Mouse (Mus musculus): Measurements from ENCODE around the gene Mef2c. TPM values are rescaled to one million over a fixed set of nuclear protein-coding genes. Genes with fewer than 3 reads are reported as not detected.

The Mef2c gene
- polyA plus RNA-seq, 1 experiment from 2014 or later, result 25.0 TPM

- H3K4me2 ChIP-seq (ENCODE audit: low read length), result peak overlapping the region; percentile 40
- H3K9ac ChIP-seq (replicated peaks; ENCODE audit: low read length), result no peak overlapping the region
- 57% methylated on average over 7 of the region's 7 CpGs for WGBS
- DNase-seq (peak; percentile 19), ATAC-seq (ENCODE audit: low FRiP score, low TSS enrichment) (0 out of 2 replicates have a peak, but pooled peaks have one; percentile 7)
- no peak overlapping the region for H3K27ac ChIP-seq (replicated peaks; ENCODE audit: low read depth, low read length)
- H3K4me1 ChIP-seq (ENCODE audit: control insufficient read depth, insufficient read depth, low read length), result no peaks in the 10 kb centered on the region
- H3K27me3 ChIP-seq (ENCODE audit: control insufficient read depth, insufficient read depth, low read length), result no peaks in the 10 kb centered on the region
- H3K36me3 ChIP-seq (ENCODE audit: control insufficient read depth, insufficient read depth, low read length), result no peaks in the 10 kb centered on the region
- H3K4me3 ChIP-seq (replicated peaks; ENCODE audit: low read depth, low read length), result no peak overlapping the region
- no peaks in the 10 kb centered on the region for H3K9me3 ChIP-seq (ENCODE audit: control insufficient read depth, low read length)
Measured at GRCm38 (mm10) chr13:83661166-83661565, 157.3 kb downstream of the Mef2c start.

- no peaks in the 10 kb centered on the region for H3K9me3 ChIP-seq (ENCODE audit: control insufficient read depth, low read length)
- H3K27me3 ChIP-seq (ENCODE audit: control insufficient read depth, insufficient read depth, low read length), result no peaks in the 10 kb centered on the region
- no peaks in the 10 kb centered on the region for H3K36me3 ChIP-seq (ENCODE audit: control insufficient read depth, insufficient read depth, low read length)
- ATAC-seq (ENCODE audit: low FRiP score, low TSS enrichment) (no peak), DNase-seq (peak; percentile 44)
- H3K9ac ChIP-seq (replicated peaks; ENCODE audit: low read length), result no peak overlapping the region
- H3K4me1 ChIP-seq (ENCODE audit: control insufficient read depth, insufficient read depth, low read length), result no peaks in the 10 kb centered on the region
- H3K4me2 ChIP-seq (ENCODE audit: low read length), result no peak overlapping the region
- H3K27ac ChIP-seq (replicated peaks; ENCODE audit: low read depth, low read length), result no peak overlapping the region
- H3K4me3 ChIP-seq (replicated peaks; ENCODE audit: low read depth, low read length), result no peak overlapping the region
- WGBS, result 49% methylated on average over 14 of the region's 14 CpGs
Measured at GRCm38 (mm10) chr13:83662089-83662551, 158.3 kb downstream of the Mef2c start.

GRCm38 (mm10) chr13:83666179-83666578 lies 162.3 kb downstream of the Mef2c start:
- ATAC-seq (ENCODE audit: low FRiP score, low TSS enrichment) (no peak), DNase-seq (no peak)
- WGBS, result 86% methylated on average over 7 of the region's 7 CpGs

GRCm38 (mm10) chr13:83667051-83667450 lies 163.2 kb downstream of the Mef2c start:
- no peak overlapping the region for H3K4me2 ChIP-seq (ENCODE audit: low read length)
- no peaks in the 10 kb centered on the region for H3K36me3 ChIP-seq (ENCODE audit: control insufficient read depth, insufficient read depth, low read length)
- ATAC-seq (ENCODE audit: low FRiP score, low TSS enrichment) (no peak), DNase-seq (no peak)
- no peak overlapping the region for H3K9ac ChIP-seq (replicated peaks; ENCODE audit: low read length)
- no peaks in the 10 kb centered on the region for H3K27me3 ChIP-seq (ENCODE audit: control insufficient read depth, insufficient read depth, low read length)
- no peaks in the 10 kb centered on the region for H3K9me3 ChIP-seq (ENCODE audit: control insufficient read depth, low read length)
- WGBS, result 83% methylated on average over 3 of the region's 3 CpGs
- H3K4me3 ChIP-seq (replicated peaks; ENCODE audit: low read depth, low read length), result no peak overlapping the region
- H3K27ac ChIP-seq (replicated peaks; ENCODE audit: low read depth, low read length), result no peak overlapping the region
- H3K4me1 ChIP-seq (ENCODE audit: control insufficient read depth, insufficient read depth, low read length), result no peaks in the 10 kb centered on the region

More at GRCm38 (mm10) chr13:83666179-83666578, 162.3 kb downstream of the Mef2c start:
- Histone ChIP-seq H3K4me1 (ENCODE audit: control insufficient read depth, insufficient read depth, low read length) (no peaks in the 10 kb centered on the region), H3K4me3 (replicated peaks; ENCODE audit: low read depth, low read length) (no peak overlapping the region), H3K9ac (replicated peaks; ENCODE audit: low read length) (no peak overlapping the region), H3K36me3 (ENCODE audit: control insufficient read depth, insufficient read depth, low read length) (no peaks in the 10 kb centered on the region), H3K27ac (replicated peaks; ENCODE audit: low read depth, low read length) (no peak overlapping the region), H3K9me3 (ENCODE audit: control insufficient read depth, low read length) (no peaks in the 10 kb centered on the region), H3K27me3 (ENCODE audit: control insufficient read depth, insufficient read depth, low read length) (no peaks in the 10 kb centered on the region), H3K4me2 (ENCODE audit: low read length) (no peak overlapping the region)

GRCm38 (mm10) chr13:83707611-83708010 lies 203.8 kb downstream of the Mef2c start:
- peaks cover 1% of the 10 kb centered on the region; the same call in 1 of the 2 replicates for H3K27me3 ChIP-seq (ENCODE audit: control insufficient read depth, insufficient read depth, low read length)
- no peak overlapping the region for H3K27ac ChIP-seq (replicated peaks; ENCODE audit: low read depth, low read length)
- H3K9ac ChIP-seq (replicated peaks; ENCODE audit: low read length), result no peak overlapping the region
- 78% methylated on average over 2 of the region's 2 CpGs for WGBS
- DNase-seq (no peak), ATAC-seq (ENCODE audit: low FRiP score, low TSS enrichment) (no peak)
- no peak overlapping the region for H3K4me2 ChIP-seq (ENCODE audit: low read length)
- no peaks in the 10 kb centered on the region for H3K4me1 ChIP-seq (ENCODE audit: control insufficient read depth, insufficient read depth, low read length)
- H3K9me3 ChIP-seq (ENCODE audit: control insufficient read depth, low read length), result no peaks in the 10 kb centered on the region
- H3K36me3 ChIP-seq (ENCODE audit: control insufficient read depth, insufficient read depth, low read length), result no peaks in the 10 kb centered on the region
- no peak overlapping the region for H3K4me3 ChIP-seq (replicated peaks; ENCODE audit: low read depth, low read length)

GRCm38 (mm10) chr13:83712778-83713380 lies 209.0 kb downstream of the Mef2c start:
- DNase-seq (peak; percentile 17), ATAC-seq (ENCODE audit: low FRiP score, low TSS enrichment) (no peak)
- H3K4me1 ChIP-seq (ENCODE audit: control insufficient read depth, insufficient read depth, low read length), result peaks cover 9% of the 10 kb centered on the region; the same call in 1 of the 2 replicates
- no peak overlapping the region for H3K4me3 ChIP-seq (replicated peaks; ENCODE audit: low read depth, low read length)
- H3K36me3 ChIP-seq (ENCODE audit: control insufficient read depth, insufficient read depth, low read length), result no peaks in the 10 kb centered on the region
- no peak overlapping the region for H3K9ac ChIP-seq (replicated peaks; ENCODE audit: low read length)
- WGBS, result 34% methylated on average over 5 of the region's 5 CpGs
- no peaks in the 10 kb centered on the region for H3K9me3 ChIP-seq (ENCODE audit: control insufficient read depth, low read length)
- no peak overlapping the region for H3K27ac ChIP-seq (replicated peaks; ENCODE audit: low read depth, low read length)
- peak overlapping the region; percentile 86; the same call in 1 of the 2 replicates for H3K4me2 ChIP-seq (ENCODE audit: low read length)
- H3K27me3 ChIP-seq (ENCODE audit: control insufficient read depth, insufficient read depth, low read length), result peaks cover 30% of the 10 kb centered on the region

- no peak for ATAC-seq (ENCODE audit: low FRiP score, low TSS enrichment)
- Histone ChIP-seq H3K9ac (replicated peaks; ENCODE audit: low read length) (peak overlapping the region; percentile 20; the same call in 1 of the 2 replicates), H3K9me3 (ENCODE audit: control insufficient read depth, low read length) (no peaks in the 10 kb centered on the region), H3K27ac (replicated peaks; ENCODE audit: low read depth, low read length) (no peak overlapping the region), H3K36me3 (ENCODE audit: control insufficient read depth, insufficient read depth, low read length) (no peaks in the 10 kb centered on the region), H3K27me3 (ENCODE audit: control insufficient read depth, insufficient read depth, low read length) (peaks cover 35% of the 10 kb centered on the region), H3K4me3 (replicated peaks; ENCODE audit: low read depth, low read length) (peak overlapping the region; percentile 16), H3K4me2 (ENCODE audit: low read length) (peak overlapping the region; percentile 86), H3K4me1 (ENCODE audit: control insufficient read depth, insufficient read depth, low read length) (peaks cover 11% of the 10 kb centered on the region; the same call in 1 of the 2 replicates)
- WGBS, result 7% methylated on average over 19 of the region's 19 CpGs
- DNase-seq, result peak; percentile 52
Measured at GRCm38 (mm10) chr13:83713661-83714291, 209.9 kb downstream of the Mef2c start.

- H3K4me2 ChIP-seq (ENCODE audit: low read length), result peak overlapping the region; percentile 86
- H3K27me3 ChIP-seq (ENCODE audit: control insufficient read depth, insufficient read depth, low read length), result peaks cover 35% of the 10 kb centered on the region
- H3K4me1 ChIP-seq (ENCODE audit: control insufficient read depth, insufficient read depth, low read length), result peaks cover 11% of the 10 kb centered on the region; the same call in 1 of the 2 replicates
- ATAC-seq (ENCODE audit: low FRiP score, low TSS enrichment), result peak; percentile 82
- H3K36me3 ChIP-seq (ENCODE audit: control insufficient read depth, insufficient read depth, low read length), result no peaks in the 10 kb centered on the region
- DNase-seq, result peak; percentile 94
- H3K9me3 ChIP-seq (ENCODE audit: control insufficient read depth, low read length), result no peaks in the 10 kb centered on the region
- H3K27ac ChIP-seq (replicated peaks; ENCODE audit: low read depth, low read length), result peak overlapping the region; percentile 75
- WGBS, result 2% methylated on average over 22 of the region's 22 CpGs
- H3K4me3 ChIP-seq (replicated peaks; ENCODE audit: low read depth, low read length), result peak overlapping the region; percentile 86
- peak overlapping the region; percentile 75 for H3K9ac ChIP-seq (replicated peaks; ENCODE audit: low read length)
Measured at GRCm38 (mm10) chr13:83714466-83715307, 210.9 kb downstream of the Mef2c start.
